16 mouse cellular contexts compared by ENCODE assay signal in genomic region chr17:75164566-75164965, GRCm38 (mm10).
"Had no signal": no experiment of that assay in that cellular context is flagged by ENCODE, and none has a peak within 500 bp of the region (broad histone marks: within the 10 kb centered on the region; RNA-seq: fewer than 3 reads in every experiment).

No protein-coding gene starts in this region.

- ATAC-seq: lung, postnatal 0 days; midbrain, embryonic 13.5 days; midbrain, embryonic 15.5 days had no signal

- H3K4me2 ChIP-seq: lung, embryonic 15.5 days; midbrain, embryonic 11.5 days; midbrain, embryonic 13.5 days; midbrain, embryonic 15.5 days; neural tube, embryonic 12.5 days; stomach, embryonic 15.5 days had no signal

- H3K27me3 ChIP-seq: lung, embryonic 15.5 days; megakaryocyte, embryonic 14.5 days; midbrain, embryonic 13.5 days; midbrain, embryonic 15.5 days; neural tube, embryonic 12.5 days; stomach, embryonic 15.5 days had no signal

- H3K27ac ChIP-seq: lung, embryonic 15.5 days; macrophage; midbrain, embryonic 13.5 days; midbrain, embryonic 15.5 days; neural tube, embryonic 12.5 days; stomach, embryonic 15.5 days; stomach, postnatal 0 days had no signal

- H3K9me3 ChIP-seq: lung, embryonic 15.5 days; megakaryocyte, embryonic 14.5 days; midbrain, embryonic 13.5 days; midbrain, embryonic 15.5 days; neural tube, embryonic 12.5 days; stomach, embryonic 15.5 days had no signal

- H3K4me1 ChIP-seq: lung, embryonic 15.5 days; midbrain, embryonic 13.5 days; midbrain, embryonic 15.5 days; neural tube, embryonic 12.5 days; stomach, embryonic 15.5 days had no signal

- H3K4me3 ChIP-seq: lung, embryonic 15.5 days; megakaryocyte, embryonic 14.5 days; midbrain, embryonic 13.5 days; midbrain, embryonic 15.5 days; neural tube, embryonic 12.5 days; stomach, embryonic 15.5 days had no signal

- H3K36me3 ChIP-seq: lung, embryonic 15.5 days; midbrain, embryonic 13.5 days; midbrain, embryonic 15.5 days; neural tube, embryonic 12.5 days; stomach, embryonic 15.5 days had no signal

- H3K9ac ChIP-seq: lung, embryonic 15.5 days; midbrain, embryonic 13.5 days; midbrain, embryonic 15.5 days; neural tube, embryonic 12.5 days; stomach, embryonic 15.5 days had no signal

- DNase-seq: lung, postnatal 14 days; lung, postnatal 36 days; right cerebral cortex, postnatal 14 days; thymus, adult 2 months; thymus, postnatal 25 days; thymus, postnatal 4 days had no signal
